Mouse (Mus musculus) macrophage (primary cell): ENCODE data around the gene Uap1. TPM values are rescaled to one million over a fixed set of nuclear protein-coding genes. Genes with fewer than 3 reads are reported as not detected.

ENCODE experiments used
- H3K27ac ChIP-seq: fragments of 350-480 bp; formaldehyde crosslinking; 2 replicates; pipeline ENCODE4 v1.9.0; 2021
- H3K36me3 ChIP-seq: fragments of 350-480 bp; formaldehyde crosslinking; 2 replicates; pipeline ENCODE4 v1.9.0; 2021; ENCODE audit errors: inconsistent target
- H3K4me3 ChIP-seq: fragments of 350-480 bp; formaldehyde crosslinking; 2 replicates; pipeline ENCODE4 v1.9.0; 2021; ENCODE audit errors: inconsistent target
- H3K79me2 ChIP-seq: fragments of 350-480 bp; formaldehyde crosslinking; 2 replicates; pipeline ENCODE4 v1.9.0; 2021; ENCODE audit errors: inconsistent target
- WGBS: methylation state at CpG from one replicate; pipeline ENCODE4 v1.1.7; 2026; ENCODE audit warnings: inconsistent platforms; ENCODE audit not compliant: missing documents; 5-methylcytosine and 5-hydroxymethylcytosine counted together
- polyA plus RNA-seq: library from polyadenylated mRNA; stranded (reverse); fragments of 250-400 nt; gene quantifications from 3 replicates; pipeline ENCODE4 v1.2.4, GENCODE M21; 2018; ENCODE audit warnings: inconsistent platforms

Uap1 gene
- polyA plus RNA-seq, 1 experiment from 2014 or later: 13.5 TPM

- WGBS: 86% methylated on average over 5 of the region's 5 CpGs
These were observed 11.8 kb upstream of the Uap1 start for GRCm38 (mm10) chr1:170186531-170186930.

GRCm38 (mm10) chr1:170185137-170185536 lies 10.4 kb upstream of the Uap1 start:
- H3K36me3 ChIP-seq: no peaks in the 10 kb centered on the region
- no peaks in the 10 kb centered on the region for H3K79me2 ChIP-seq
- H3K27ac ChIP-seq: no peak overlapping the region
- H3K4me3 ChIP-seq: no peak overlapping the region
- 41% methylated on average over 3 of the region's 3 CpGs for WGBS

More at GRCm38 (mm10) chr1:170186531-170186930, 11.8 kb upstream of the Uap1 start:
- H3K79me2 ChIP-seq: no peaks in the 10 kb centered on the region
- H3K4me3 ChIP-seq: no peak overlapping the region
- no peaks in the 10 kb centered on the region for H3K36me3 ChIP-seq
- H3K27ac ChIP-seq: no peak overlapping the region

GRCm38 (mm10) chr1:170182706-170183105 lies 7.9 kb upstream of the Uap1 start:
- Histone ChIP-seq H3K79me2 (no peaks in the 10 kb centered on the region), H3K4me3 (no peak overlapping the region), H3K36me3 (no peaks in the 10 kb centered on the region), H3K27ac (no peak overlapping the region)

- no peak overlapping the region for H3K27ac ChIP-seq
- H3K4me3 ChIP-seq: no peak overlapping the region
- no peaks in the 10 kb centered on the region for H3K36me3 ChIP-seq
- 45% methylated on average over 8 of the region's 8 CpGs for WGBS
- H3K79me2 ChIP-seq: peaks cover 26% of the 10 kb centered on the region; the same call in 1 of the 2 replicates
These were observed 2.0 kb upstream of the Uap1 start for GRCm38 (mm10) chr1:170176661-170177239.

- Histone ChIP-seq H3K27ac (0 out of 2 replicates have a peak overlapping the region, but pooled peaks have one; percentile 76), H3K4me3 (peak overlapping the region; percentile 57; the same call in 1 of the 2 replicates), H3K79me2 (peaks cover 35% of the 10 kb centered on the region; the same call in 1 of the 2 replicates), H3K36me3 (no peaks in the 10 kb centered on the region)
- WGBS: 70% methylated on average over 6 of the region's 6 CpGs
These were observed 1.1 kb upstream of the Uap1 start for GRCm38 (mm10) chr1:170175848-170176247.

GRCm38 (mm10) chr1:170173991-170174813 lies 555 bp downstream of the Uap1 start:
- H3K4me3 ChIP-seq: peak overlapping the region; percentile 71
- peaks cover 52% of the 10 kb centered on the region for H3K79me2 ChIP-seq
- under 1% methylated on average over 50 of the region's 50 CpGs for WGBS
- H3K36me3 ChIP-seq: no peaks in the 10 kb centered on the region
- H3K27ac ChIP-seq: no peak overlapping the region

GRCm38 (mm10) chr1:170167781-170168180 lies 7.0 kb downstream of the Uap1 start:
- H3K4me3 ChIP-seq: no peak overlapping the region
- H3K79me2 ChIP-seq: peaks cover 59% of the 10 kb centered on the region
- 0 out of 2 replicates have a peak, but pooled peaks cover 9% of the 10 kb centered on the region for H3K36me3 ChIP-seq
- WGBS: 88% methylated on average over 4 of the region's 6 CpGs
- H3K27ac ChIP-seq: no peak overlapping the region

- Histone ChIP-seq H3K36me3 (0 out of 2 replicates have a peak, but pooled peaks cover 9% of the 10 kb centered on the region), H3K27ac (no peak overlapping the region), H3K4me3 (no peak overlapping the region), H3K79me2 (peaks cover 30% of the 10 kb centered on the region)
- WGBS: 17% methylated on average over 3 of the region's 3 CpGs
These were observed 9.8 kb downstream of the Uap1 start for GRCm38 (mm10) chr1:170164913-170165312.

GRCm38 (mm10) chr1:170164053-170164614 lies 10.6 kb downstream of the Uap1 start:
- 0 out of 2 replicates have a peak, but pooled peaks cover 9% of the 10 kb centered on the region for H3K36me3 ChIP-seq
- H3K79me2 ChIP-seq: peaks cover 23% of the 10 kb centered on the region; the same call in 1 of the 2 replicates
- no peak overlapping the region for H3K27ac ChIP-seq
- no peak overlapping the region for H3K4me3 ChIP-seq
- WGBS: 59% methylated on average over 2 of the region's 2 CpGs

- H3K36me3 ChIP-seq: peaks cover 12% of the 10 kb centered on the region; the same call in 1 of the 2 replicates
- no peak overlapping the region for H3K4me3 ChIP-seq
- H3K27ac ChIP-seq: no peak overlapping the region
- WGBS: 34% methylated on average over 3 of the region's 3 CpGs
- H3K79me2 ChIP-seq: peaks cover 17% of the 10 kb centered on the region; the same call in 1 of the 2 replicates
These were observed 11.3 kb downstream of the Uap1 start for GRCm38 (mm10) chr1:170163398-170163943.

GRCm38 (mm10) chr1:170161852-170162251 lies 12.9 kb downstream of the Uap1 start:
- H3K4me3 ChIP-seq: no peak overlapping the region
- WGBS: 28% methylated on average over 6 of the region's 6 CpGs
- peaks cover 18% of the 10 kb centered on the region; the same call in 1 of the 2 replicates for H3K36me3 ChIP-seq
- peaks cover under 1% of the 10 kb centered on the region; the same call in 1 of the 2 replicates for H3K79me2 ChIP-seq
- H3K27ac ChIP-seq: peak overlapping the region; percentile 32

- H3K27ac ChIP-seq: peak overlapping the region; percentile 19
- 38% methylated on average over 3 of the region's 3 CpGs for WGBS
- H3K36me3 ChIP-seq: peaks cover 15% of the 10 kb centered on the region; the same call in 1 of the 2 replicates
- no peak overlapping the region for H3K4me3 ChIP-seq
- H3K79me2 ChIP-seq: no peaks in the 10 kb centered on the region
These were observed 14.3 kb downstream of the Uap1 start for GRCm38 (mm10) chr1:170160397-170160938.

GRCm38 (mm10) chr1:170159707-170160106 lies 15.1 kb downstream of the Uap1 start:
- Histone ChIP-seq H3K27ac (no peak overlapping the region), H3K79me2 (no peaks in the 10 kb centered on the region), H3K36me3 (peaks cover 18% of the 10 kb centered on the region; the same call in 1 of the 2 replicates), H3K4me3 (no peak overlapping the region)
- 83% methylated on average over 1 of the region's 2 CpGs for WGBS

- no peaks in the 10 kb centered on the region for H3K79me2 ChIP-seq
- no peak overlapping the region for H3K4me3 ChIP-seq
- WGBS: 96% methylated on average over 5 of the region's 5 CpGs
- no peak overlapping the region for H3K27ac ChIP-seq
- peaks cover 18% of the 10 kb centered on the region; the same call in 1 of the 2 replicates for H3K36me3 ChIP-seq
These were observed 19.0 kb downstream of the Uap1 start for GRCm38 (mm10) chr1:170155761-170156160.
